Mouse (Mus musculus) small intestine, adult 2 months (tissue): ENCODE data around the gene Hnrnpr.

ENCODE experiments used
- CTCF ChIP-seq: fragments of 200-500 bp; IDR thresholded peaks from 2 replicates; pipeline ENCODE4 v1.5.1; 2012; ENCODE audit warnings: low read depth, mild to moderate bottlenecking, control low read depth, inconsistent platforms, low read length, moderate library complexity, mixed read lengths; ENCODE audit not compliant: insufficient replicate concordance, insufficient read length; ENCODE audit errors: extremely low read depth
- POLR2A ChIP-seq: fragments of 200-500 bp; IDR thresholded peaks from 2 replicates; pipeline ENCODE4 v1.6.1; 2012; ENCODE audit warnings: low read depth, mild to moderate bottlenecking, control low read depth, inconsistent platforms, low read length, moderate library complexity

- TF ChIP-seq CTCF (no peak), POLR2A (no peak)
Measured at GRCm38 (mm10) chr4:136270648-136271047, 40.1 kb upstream of the Hnrnpr start.
